Mouse (Mus musculus) neural tube, embryonic 11.5 days (tissue): ENCODE data around the gene Gatc. TPM values are rescaled to one million over a fixed set of nuclear protein-coding genes. Genes with fewer than 3 reads are reported as not detected.
"Not testable (repeated sequence)": the region's sequence is repeated elsewhere in the genome, so short reads cannot be mapped to it uniquely, and the experiment has no call there.

Experiments used
- ATAC-seq: fragments of 200-750 bp; cut with Nextera tagmentation; 2 replicates; pipeline ENCODE4 v1.8.0; 2017; ENCODE audit warnings: moderate number of reproducible peaks, mild to moderate bottlenecking, moderate TSS enrichment, moderate library complexity; ENCODE audit not compliant: insufficient read depth, low FRiP score, low TSS enrichment
- DNase-seq: peaks from one replicate; pipeline ENCODE4 v3.0.0-alpha.2; 2015; ENCODE audit warnings: low spot score
- H3K27ac ChIP-seq: fragments of 300-500 bp; sonication (generic); 2 replicates; pipeline ENCODE4 v1.5.1; 2014; ENCODE audit warnings: low read depth, mild to moderate bottlenecking, low read length
- H3K27me3 ChIP-seq: fragments of 300-500 bp; sonication (generic); 2 replicates; pipeline ENCODE4 v1.6.1; 2014; ENCODE audit warnings: mild to moderate bottlenecking, low read length, mixed read lengths; ENCODE audit not compliant: control insufficient read depth, insufficient read depth
- H3K36me3 ChIP-seq: fragments of 300-500 bp; sonication (generic); 2 replicates; pipeline ENCODE4 v1.6.1; 2014; ENCODE audit warnings: mild to moderate bottlenecking, low read length, moderate library complexity, mixed read lengths; ENCODE audit not compliant: control insufficient read depth, insufficient read depth
- H3K4me1 ChIP-seq: fragments of 300-500 bp; sonication (generic); 2 replicates; pipeline ENCODE4 v1.6.1; 2014; ENCODE audit warnings: low read length, mixed read lengths; ENCODE audit not compliant: control insufficient read depth, insufficient read depth
- H3K4me2 ChIP-seq: fragments of 300-500 bp; sonication (generic); 2 replicates; pipeline ENCODE4 v1.6.1; 2014; ENCODE audit warnings: low read depth, mild to moderate bottlenecking, moderate library complexity
- H3K4me3 ChIP-seq: fragments of 300-500 bp; sonication (generic); 2 replicates; pipeline ENCODE4 v1.5.1; 2014; ENCODE audit warnings: low read depth, low read length
- H3K9ac ChIP-seq: fragments of 300-500 bp; sonication (generic); 2 replicates; pipeline ENCODE4 v1.6.1; 2014; ENCODE audit warnings: mild to moderate bottlenecking, low read length
- H3K9me3 ChIP-seq: fragments of 300-500 bp; sonication (generic); 2 replicates; pipeline ENCODE4 v1.6.1; 2016; ENCODE audit warnings: low read length; ENCODE audit not compliant: control insufficient read depth
- WGBS: fragments of 180-500 bp; shearing (Covaris S2); extraction: QIAGEN DNeasy Blood & Tissue Kit; methylation state at CpG from one replicate; pipeline ENCODE4 v1.1.7; 2014; 5-methylcytosine and 5-hydroxymethylcytosine counted together
- polyA plus RNA-seq: library from polyadenylated mRNA; unstranded; fragments of >200 nt; fragmentation: Nextera tagmentation; extraction: Ambion mirVana; gene quantifications from 2 replicates; pipeline ENCODE4 v1.2.1, GENCODE M21; 2014

Gene Gatc
- polyA plus RNA-seq, 1 experiment from 2014 or later = 40.4 TPM

DNA sequence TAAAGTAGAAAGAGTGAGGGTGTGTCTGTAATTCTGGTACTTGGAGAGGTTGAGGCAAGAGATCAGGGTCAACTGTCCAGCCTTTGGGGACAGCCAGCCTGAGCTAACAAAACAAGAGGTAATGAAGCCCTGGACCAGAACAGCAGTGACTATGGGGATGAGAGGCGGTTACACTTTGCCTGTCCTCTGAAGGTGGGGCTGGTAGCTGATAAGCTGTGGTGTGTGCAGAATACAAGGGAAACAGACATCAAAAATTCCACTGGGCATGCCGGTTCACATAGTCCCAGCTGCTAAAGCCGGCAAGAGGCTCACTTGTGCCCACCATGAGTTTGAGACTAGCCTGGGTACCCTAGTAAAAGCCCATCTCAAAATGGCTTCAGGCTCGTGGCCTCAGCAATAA lies 28.6 kb downstream of the Gatc start:
- no peak overlapping the region for H3K9ac ChIP-seq
- H3K9me3 ChIP-seq = no peaks in the 10 kb centered on the region
- 84% methylated on average over 4 of the region's 4 CpGs for WGBS
- H3K27ac ChIP-seq = no peak overlapping the region
- no peaks in the 10 kb centered on the region for H3K36me3 ChIP-seq
- H3K4me2 ChIP-seq = no peak overlapping the region
- no peaks in the 10 kb centered on the region for H3K27me3 ChIP-seq
- H3K4me3 ChIP-seq = no peak overlapping the region
- no peak for ATAC-seq
- DNase-seq = no peak
- peaks cover 8% of the 10 kb centered on the region for H3K4me1 ChIP-seq

DNA sequence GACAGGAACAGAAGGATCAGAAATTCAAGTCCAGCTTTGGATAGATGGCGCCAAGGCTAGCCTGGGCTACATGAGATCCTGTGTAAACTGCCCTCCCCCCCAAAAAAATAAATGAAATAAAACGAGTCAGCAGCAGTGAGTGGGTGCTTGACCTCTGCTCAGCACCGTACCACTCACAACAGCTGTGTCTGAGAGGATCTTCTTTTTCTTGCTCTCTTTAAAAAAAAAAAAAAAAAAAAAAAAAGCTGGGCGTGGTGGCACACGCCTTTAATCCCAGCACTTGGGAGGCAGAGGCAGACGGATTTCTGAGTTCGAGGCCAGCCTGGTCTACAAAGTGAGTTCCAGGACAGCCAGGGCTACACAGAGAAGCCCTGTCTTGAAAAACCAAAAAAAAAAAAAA lies 38.8 kb downstream of the Gatc start:
- DNase-seq, H3K36me3 ChIP-seq, H3K4me1 ChIP-seq, H3K9ac ChIP-seq, H3K27me3 ChIP-seq, H3K9me3 ChIP-seq, H3K4me3 ChIP-seq, H3K27ac ChIP-seq, ATAC-seq, H3K4me2 ChIP-seq: not testable (repeated sequence)
- WGBS = 87% methylated on average over 3 of the region's 7 CpGs

DNA sequence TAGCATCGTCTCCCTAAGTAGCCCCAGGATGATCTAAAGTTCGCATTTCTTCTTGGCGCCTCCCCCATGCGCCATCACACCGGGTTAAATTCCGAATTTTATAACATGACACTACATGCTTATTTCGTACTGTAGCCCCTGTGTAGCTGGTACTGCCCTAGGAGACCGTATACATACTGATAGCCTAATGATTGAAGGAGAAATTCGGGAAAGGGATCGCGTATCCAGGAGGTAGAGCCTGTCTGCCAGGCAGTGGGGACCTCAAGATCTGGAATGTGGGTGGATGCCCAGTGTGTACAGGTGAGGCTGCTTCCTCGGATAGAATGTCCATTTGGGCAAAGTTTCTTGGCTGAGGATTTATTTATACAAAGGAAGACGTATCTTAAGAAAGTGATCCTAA lies 39.4 kb downstream of the Gatc start:
- WGBS = 30% methylated on average over 13 of the region's 13 CpGs
- ATAC-seq (no peak), DNase-seq (no peak)
- peak overlapping the region; percentile 50 for H3K4me2 ChIP-seq
- peak overlapping the region; percentile 56 for H3K27ac ChIP-seq
- H3K36me3 ChIP-seq = peaks cover 8% of the 10 kb centered on the region; the same call in 1 of the 2 replicates
- H3K9ac ChIP-seq = peak overlapping the region; percentile 19; the same call in 1 of the 2 replicates
- H3K9me3 ChIP-seq = no peaks in the 10 kb centered on the region
- no peaks in the 10 kb centered on the region for H3K27me3 ChIP-seq
- peak overlapping the region; percentile 87 for H3K4me3 ChIP-seq
- peaks cover 9% of the 10 kb centered on the region for H3K4me1 ChIP-seq

DNA sequence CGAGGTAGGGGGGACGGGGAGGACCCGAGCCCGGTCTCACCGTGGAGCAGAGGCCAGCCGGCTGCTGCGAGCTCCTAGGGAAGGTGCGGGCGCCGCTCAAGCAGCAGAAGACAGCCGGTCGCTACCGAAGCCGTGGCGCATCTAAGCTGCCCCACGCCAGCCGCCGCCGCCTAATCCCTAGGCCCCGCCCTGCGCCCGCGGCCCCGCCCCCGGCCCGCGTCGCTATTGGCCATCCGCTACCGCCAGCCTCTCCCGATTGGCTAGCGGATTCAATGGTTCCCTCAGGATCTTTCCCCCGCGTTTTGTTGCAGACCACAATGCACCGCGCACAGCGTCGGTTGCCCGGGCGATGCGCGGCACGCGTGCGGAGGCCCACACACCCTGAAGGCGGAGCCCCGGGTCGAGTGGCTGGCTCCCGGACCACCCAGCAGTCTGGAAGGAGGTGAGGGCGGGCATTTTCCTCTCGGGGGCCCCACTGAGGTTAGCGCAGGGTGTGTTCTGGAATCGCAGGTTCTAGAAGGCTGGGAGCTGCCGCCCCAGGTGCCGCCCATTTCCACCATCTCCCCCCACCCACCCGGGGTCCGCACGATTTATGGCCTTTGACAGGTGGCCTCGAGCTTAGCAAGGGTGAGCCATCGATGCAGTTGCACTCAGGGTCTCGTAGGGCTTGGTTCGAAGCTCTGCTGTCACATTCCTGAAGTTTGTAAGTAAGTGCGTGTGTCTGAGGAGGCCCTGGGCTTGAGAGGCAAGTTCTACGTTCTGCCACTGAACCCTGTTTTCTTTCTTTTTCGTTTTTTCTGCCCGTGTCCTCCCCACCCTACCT lies 40.0 kb downstream of the Gatc start, which contains the start of gene Dynll1:
Gene Dynll1 (minus strand): TSS at position 208 of the 823 bp plus-strand sequence.
- H3K27me3 ChIP-seq = no peaks in the 10 kb centered on the region
- no peaks in the 10 kb centered on the region for H3K9me3 ChIP-seq
- H3K9ac ChIP-seq = peak within 1 kb of the TSS; percentile 75
- H3K36me3 ChIP-seq = peaks cover 12% of the 10 kb centered on the region; the same call in 1 of the 2 replicates
- peak within 1 kb of the TSS; percentile 87 for H3K4me3 ChIP-seq
- H3K4me1 ChIP-seq = peaks cover 9% of the 10 kb centered on the region
- WGBS = under 1% methylated on average over 53 of the region's 66 CpGs
- ATAC-seq = peak; percentile 97
- H3K4me2 ChIP-seq = peak within 1 kb of the TSS; percentile 52
- DNase-seq = peak; percentile 100
- peak within 1 kb of the TSS; percentile 87 for H3K27ac ChIP-seq

DNA sequence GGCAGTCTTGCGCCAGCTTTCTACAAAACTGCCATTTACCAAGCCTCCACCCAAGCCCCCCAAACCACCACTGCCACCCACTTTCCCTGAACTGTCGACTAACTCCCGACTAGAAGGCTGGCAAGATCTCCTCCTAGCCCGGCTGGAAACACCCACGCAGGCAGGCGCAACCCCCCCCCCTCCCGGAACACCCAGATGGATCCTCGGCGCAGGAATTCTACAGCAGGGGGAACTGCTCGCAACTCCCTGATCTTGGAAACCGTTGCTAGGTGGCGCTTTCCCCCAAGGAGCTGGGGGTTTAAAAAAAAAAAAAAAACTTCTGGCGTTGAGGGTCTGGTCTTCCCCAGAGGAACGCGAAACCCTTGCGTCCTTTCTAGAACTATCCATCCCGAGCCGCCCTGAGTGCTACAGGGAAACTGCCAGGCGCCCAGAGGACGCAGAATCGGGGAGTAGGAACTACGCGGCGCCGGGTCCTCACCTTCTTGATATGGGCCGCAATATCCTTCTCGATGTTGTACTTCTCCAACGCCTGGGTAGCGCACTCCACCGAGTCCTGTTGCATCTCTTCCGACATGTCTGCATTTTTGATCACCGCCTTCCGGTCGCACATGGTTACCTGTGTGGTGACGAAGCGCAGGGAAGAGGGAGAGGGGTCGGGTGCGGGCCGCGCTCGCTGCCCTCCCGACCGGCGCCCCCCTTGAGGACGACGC lies 40.8 kb downstream of the Gatc start:
- Histone ChIP-seq H3K36me3 (peaks cover 13% of the 10 kb centered on the region; the same call in 1 of the 2 replicates), H3K27ac (peak overlapping the region; percentile 87), H3K9me3 (no peaks in the 10 kb centered on the region), H3K4me3 (peak overlapping the region; percentile 87), H3K4me1 (peaks cover 9% of the 10 kb centered on the region), H3K27me3 (no peaks in the 10 kb centered on the region), H3K4me2 (peak overlapping the region; percentile 52), H3K9ac (peak overlapping the region; percentile 75)
- under 1% methylated on average over 46 of the region's 46 CpGs for WGBS
- ATAC-seq (peak; percentile 18; the same call in 1 of the 2 replicates), DNase-seq (peak; percentile 72)

DNA sequence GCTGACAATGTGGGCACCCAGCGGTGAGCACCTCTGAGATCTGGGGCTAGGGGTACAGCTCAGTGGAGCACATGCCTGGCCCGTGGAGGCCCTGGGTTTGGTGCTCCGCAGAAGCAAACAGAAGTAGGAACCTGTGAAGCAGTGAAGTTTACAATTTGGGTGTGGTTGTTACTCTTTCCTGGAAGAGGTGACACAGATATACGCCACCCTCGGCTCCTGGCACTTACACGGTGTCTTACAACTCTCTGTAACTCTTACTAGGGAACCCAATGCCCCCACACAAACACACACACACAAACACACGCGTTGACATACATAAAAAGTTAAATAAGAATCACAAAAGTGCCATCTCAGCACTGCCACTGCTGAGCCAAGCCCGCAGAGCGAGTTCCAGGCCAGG lies 44.6 kb downstream of the Gatc start:
- no peak for DNase-seq
- 86% methylated on average over 10 of the region's 10 CpGs for WGBS
- no peak overlapping the region for H3K4me2 ChIP-seq
- H3K27me3 ChIP-seq = no peaks in the 10 kb centered on the region
- H3K36me3 ChIP-seq = peaks cover 15% of the 10 kb centered on the region; the same call in 1 of the 2 replicates
- H3K9me3 ChIP-seq = no peaks in the 10 kb centered on the region
- no peak overlapping the region for H3K4me3 ChIP-seq
- H3K27ac ChIP-seq = no peak overlapping the region
- no peak for ATAC-seq
- H3K9ac ChIP-seq = no peak overlapping the region
- H3K4me1 ChIP-seq = peaks cover 7% of the 10 kb centered on the region

DNA sequence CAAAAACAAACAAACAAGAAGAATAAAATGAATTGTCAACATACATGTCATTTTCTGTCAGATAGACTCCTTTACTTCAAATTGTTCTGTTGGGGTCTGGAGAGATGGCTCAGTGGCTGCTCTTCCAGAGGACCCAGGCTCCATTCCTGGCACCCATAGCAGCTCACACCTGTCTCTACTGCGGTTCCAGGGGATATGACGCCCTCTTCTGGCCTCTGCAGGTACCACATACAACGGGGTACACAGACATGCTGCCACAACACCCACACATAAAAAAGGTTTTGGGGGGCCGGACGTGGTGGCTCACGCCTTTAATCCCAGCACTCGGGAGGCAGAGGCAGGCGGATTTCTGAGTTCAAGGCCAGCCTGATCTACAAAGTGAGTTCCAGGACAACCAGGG lies 46.8 kb downstream of the Gatc start:
- no peaks in the 10 kb centered on the region for H3K9me3 ChIP-seq
- H3K27me3 ChIP-seq = no peaks in the 10 kb centered on the region
- no peak overlapping the region for H3K4me2 ChIP-seq
- peaks cover 17% of the 10 kb centered on the region; the same call in 1 of the 2 replicates for H3K36me3 ChIP-seq
- peaks cover 4% of the 10 kb centered on the region for H3K4me1 ChIP-seq
- DNase-seq (no peak), ATAC-seq (no peak)
- no peak overlapping the region for H3K9ac ChIP-seq
- 92% methylated on average over 8 of the region's 8 CpGs for WGBS
- no peak overlapping the region for H3K4me3 ChIP-seq
- no peak overlapping the region for H3K27ac ChIP-seq

DNA sequence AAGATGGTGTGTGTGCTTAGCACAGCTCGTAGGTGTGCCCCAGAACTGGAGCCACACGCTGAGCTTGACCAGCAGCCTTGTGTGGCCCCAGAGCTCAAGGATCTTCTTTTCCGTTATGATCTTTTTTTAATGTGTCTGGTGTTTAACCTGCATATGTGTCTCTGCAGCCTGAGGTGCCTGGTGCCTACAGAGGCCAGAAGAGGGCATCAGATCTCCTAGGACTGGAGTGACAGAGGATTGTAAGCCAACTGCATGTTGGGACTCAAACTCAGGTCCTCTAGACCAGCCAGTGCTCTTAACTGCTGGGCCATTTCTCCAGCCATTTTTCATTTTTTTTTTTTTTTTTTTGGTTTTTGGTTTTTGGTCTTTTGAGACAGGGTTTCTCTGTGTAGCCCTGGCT lies 56.2 kb downstream of the Gatc start:
- Histone ChIP-seq H3K4me3 (no peak overlapping the region), H3K27me3 (no peaks in the 10 kb centered on the region), H3K4me1 (peaks cover 4% of the 10 kb centered on the region), H3K4me2 (no peak overlapping the region), H3K9ac (no peak overlapping the region), H3K27ac (no peak overlapping the region), H3K9me3 (no peaks in the 10 kb centered on the region), H3K36me3 (peaks cover 8% of the 10 kb centered on the region)
- ATAC-seq (no peak), DNase-seq (no peak)
- 93% methylated on average over 3 of the region's 3 CpGs for whole genome bisulfite sequencing
